Mouse (Mus musculus) kidney, adult 2 months (tissue): ENCODE measurements around the gene Vim.

Source experiments
- CTCF ChIP-seq: fragments of 200-500 bp; conservative IDR thresholded peaks from 2 replicates; pipeline ENCODE4 v1.5.1; 2011; ENCODE audit warnings: low read depth, mild to moderate bottlenecking, control low read depth, low read length, moderate library complexity, mixed read lengths; ENCODE audit not compliant: insufficient read depth, insufficient read length
- POLR2A ChIP-seq: fragments of 200-500 bp; IDR thresholded peaks from one replicate; pipeline ENCODE4 v1.6.1; 2011; ENCODE audit warnings: low read depth, low read length, control low read depth

DNA sequence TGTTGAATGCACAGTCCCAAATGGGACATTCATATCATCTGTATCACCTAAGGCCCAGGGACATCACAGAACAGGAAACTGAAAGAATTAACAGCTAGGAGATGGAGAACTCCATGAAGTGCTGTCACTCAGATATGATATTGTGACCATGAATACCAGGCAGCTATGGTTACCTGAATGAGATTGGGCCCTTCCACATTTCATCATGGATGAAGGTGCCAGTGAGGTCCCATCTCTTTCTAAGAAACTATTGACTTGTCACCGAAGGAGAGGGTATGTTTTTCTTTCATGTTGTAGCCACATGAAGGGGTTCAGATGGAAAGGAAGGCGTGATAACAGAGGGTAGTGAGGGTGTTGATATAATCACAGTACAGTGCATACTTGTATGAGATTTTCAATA, 13.3 kb upstream of the Vim start:
- no peak for TF ChIP-seq CTCF
- TF ChIP-seq POLR2A, result no peak
